Mouse (Mus musculus): ENCODE measurements around the gene Acsf2.

GRCm38 (mm10) chr11:94558226-94558625 is 43.4 kb downstream of the Acsf2 start:
- TF ChIP-seq CTCF (IDR thresholded peaks at IDR 0.05; ENCODE audit: low read depth, low read length) (no peak), POLR2A (IDR thresholded peaks at IDR 0.05; ENCODE audit: insufficient read depth, low read length) (no peak)
